Mouse (Mus musculus) myocyte (in vitro differentiated cells): ENCODE data around the gene Plscr3.

ENCODE experiments used
- E2F4 ChIP-seq: IDR thresholded peaks from one replicate; pipeline ENCODE4 v1.6.1; 2011; ENCODE audit warnings: mild to moderate bottlenecking, control low read depth, moderate library complexity; ENCODE audit not compliant: insufficient read depth
- MAX ChIP-seq: IDR thresholded peaks from one replicate; pipeline ENCODE4 v1.6.1; 2011; ENCODE audit warnings: low read depth, mild to moderate bottlenecking, control low read depth
- MYOD1 ChIP-seq, 3 experiments: IDR thresholded peaks; one replicate each; pipeline ENCODE4 v1.6.1; 2011; ENCODE audit warnings: control low read depth in 2 of 3, low read depth in 2 of 3, mild to moderate bottlenecking in 2 of 3, moderate library complexity in 1 of 3; ENCODE audit not compliant: insufficient read length in 2 of 3, control insufficient read depth in 1 of 3
- MYOG ChIP-seq, 3 experiments: IDR thresholded peaks; one replicate each; pipeline ENCODE4 v1.6.1; 2011; ENCODE audit warnings: control low read depth in 2 of 3, low read depth in 2 of 3, mild to moderate bottlenecking in 2 of 3; ENCODE audit not compliant: insufficient read length in 2 of 3, control insufficient read depth in 1 of 3, insufficient read depth in 1 of 3
- POLR2A ChIP-seq: IDR thresholded peaks from one replicate; pipeline ENCODE4 v1.6.1; 2011; ENCODE audit warnings: low read depth, mild to moderate bottlenecking, control low read depth, moderate library complexity; ENCODE audit not compliant: insufficient read length
- POLR2AphosphoS2 ChIP-seq: IDR thresholded peaks from one replicate; pipeline ENCODE4 v1.6.1; 2011; ENCODE audit warnings: low read depth, control low read depth; ENCODE audit not compliant: insufficient read length
- REST ChIP-seq: IDR thresholded peaks from one replicate; pipeline ENCODE4 v1.6.1; 2011; ENCODE audit warnings: mild to moderate bottlenecking, control low read depth, moderate library complexity; ENCODE audit not compliant: insufficient read depth, insufficient read length
- SRF ChIP-seq: IDR thresholded peaks from one replicate; pipeline ENCODE4 v1.6.1; 2011; ENCODE audit warnings: low read depth; ENCODE audit not compliant: control insufficient read depth, insufficient read length
- TCF12 ChIP-seq: IDR thresholded peaks from one replicate; pipeline ENCODE4 v1.6.1; 2011; ENCODE audit warnings: mild to moderate bottlenecking, control low read depth; ENCODE audit not compliant: poor library complexity, insufficient read depth, severe bottlenecking
- TCF3 ChIP-seq: IDR thresholded peaks from one replicate; pipeline ENCODE4 v1.6.1; 2011; ENCODE audit warnings: low read depth, control low read depth; ENCODE audit not compliant: insufficient read length
- USF1 ChIP-seq: IDR thresholded peaks from one replicate; pipeline ENCODE4 v1.6.1; 2011; ENCODE audit warnings: low read depth, mild to moderate bottlenecking, control low read depth, moderate library complexity

GRCm38 (mm10) chr11:69899870-69900269 is 53.7 kb downstream of the Plscr3 start:
- TF ChIP-seq POLR2A (no peak), MYOD1 (IDR thresholded peaks at IDR 0.05; ENCODE audit: control insufficient read depth in 1 of 3, insufficient read length in 2 of 3, low read depth in 2 of 3) (no peak), TCF12 (no peak), REST (no peak), E2F4 (no peak), SRF (no peak), MYOG (IDR thresholded peaks at IDR 0.05; ENCODE audit: control insufficient read depth in 1 of 3, insufficient read depth in 1 of 3, insufficient read length in 2 of 3, low read depth in 2 of 3) (no peak), POLR2AphosphoS2 (no peak), USF1 (no peak), TCF3 (no peak), MAX (no peak)
